Mouse (Mus musculus) small intestine, adult 2 months (tissue): ENCODE measurements around the gene Lrrc8b. TPM values are rescaled to one million over a fixed set of nuclear protein-coding genes. Genes with fewer than 3 reads are reported as not detected.

Experiments used
- H3K27ac ChIP-seq: fragments of 200-500 bp; 2 replicates; pipeline ENCODE4 v1.5.1; 2012; ENCODE audit warnings: low read depth, low read length, control low read depth, inconsistent platforms; ENCODE audit not compliant: insufficient read depth
- H3K27me3 ChIP-seq: fragments of 200-500 bp; 2 replicates; pipeline ENCODE4 v1.6.1; 2012; ENCODE audit warnings: mild to moderate bottlenecking, moderate library complexity, low read length, inconsistent platforms; ENCODE audit not compliant: control insufficient read depth, insufficient read depth
- H3K36me3 ChIP-seq: fragments of 200-500 bp; 2 replicates; pipeline ENCODE4 v1.6.1; 2012; ENCODE audit warnings: mild to moderate bottlenecking, low read length, control low read depth, inconsistent platforms; ENCODE audit not compliant: control insufficient read depth, insufficient read depth
- H3K4me1 ChIP-seq: fragments of 200-500 bp; 2 replicates; pipeline ENCODE4 v1.6.1; 2012; ENCODE audit warnings: low read length, inconsistent platforms, mixed read lengths; ENCODE audit not compliant: control insufficient read depth, insufficient read depth, insufficient read length
- H3K4me3 ChIP-seq: fragments of 200-500 bp; 2 replicates; pipeline ENCODE4 v1.5.1; 2012; ENCODE audit warnings: low read depth, mild to moderate bottlenecking, control low read depth, inconsistent platforms, low read length, moderate library complexity
- CTCF ChIP-seq: fragments of 200-500 bp; IDR thresholded peaks from 2 replicates; pipeline ENCODE4 v1.5.1; 2012; ENCODE audit warnings: low read depth, mild to moderate bottlenecking, control low read depth, inconsistent platforms, low read length, moderate library complexity, mixed read lengths; ENCODE audit not compliant: insufficient replicate concordance, insufficient read length; ENCODE audit errors: extremely low read depth
- POLR2A ChIP-seq: fragments of 200-500 bp; IDR thresholded peaks from 2 replicates; pipeline ENCODE4 v1.6.1; 2012; ENCODE audit warnings: low read depth, mild to moderate bottlenecking, control low read depth, inconsistent platforms, low read length, moderate library complexity
- WGBS: fragments of 180-500 bp; shearing (Covaris S2); methylation state at CpG from one replicate; pipeline ENCODE4 v1.1.7; 2018; 5-methylcytosine and 5-hydroxymethylcytosine counted together
- polyA plus RNA-seq: library from polyadenylated mRNA; depleted of rRNA; stranded (reverse); fragments of >200 nt; gene quantifications from 2 replicates; pipeline ENCODE4 v1.2.3, GENCODE M21; 2012; rRNA removed

Gene Lrrc8b
- polyA plus RNA-seq = 8.3 and 19.6 TPM in 2 replicates

DNA sequence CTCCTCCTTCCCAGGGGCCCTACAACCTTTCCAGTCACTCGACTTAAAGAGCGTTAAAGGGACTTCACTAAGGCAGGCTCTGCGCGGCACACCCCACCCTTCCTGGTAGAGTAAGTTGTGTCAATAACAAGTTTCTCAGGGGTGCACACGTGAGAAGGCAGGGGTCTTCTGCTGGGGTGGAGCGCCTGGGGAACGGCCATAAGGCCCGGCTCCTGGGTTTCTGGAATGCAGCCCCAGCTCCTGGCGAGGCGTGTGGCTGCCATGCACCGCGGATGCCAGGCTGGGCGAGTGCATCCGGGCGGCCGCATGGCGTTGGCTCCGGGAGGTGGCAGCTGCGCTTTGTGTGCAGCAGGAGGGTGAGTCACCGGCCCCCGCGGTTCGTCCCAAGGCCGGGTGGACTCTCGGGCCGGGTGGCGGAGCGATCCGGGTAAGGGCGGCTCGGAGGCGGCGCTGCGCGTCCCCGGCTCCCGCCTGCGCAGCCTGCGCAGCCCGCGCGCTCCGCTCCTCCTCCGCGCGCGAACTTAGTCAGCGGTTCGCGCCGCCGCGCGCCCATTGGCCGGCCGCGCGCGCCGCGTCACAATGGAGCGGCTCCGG lies at the start of gene Lrrc8b:
Gene Lrrc8b (plus strand): TSS at position 578 of the 594 bp plus-strand sequence.
- Histone ChIP-seq H3K36me3 (no peaks in the 10 kb centered on the region), H3K4me1 (peaks cover 7% of the 10 kb centered on the region; the same call in 1 of the 2 replicates), H3K4me3 (peak within 1 kb of the TSS; percentile 93), H3K27ac (peak within 1 kb of the TSS; percentile 54), H3K27me3 (no peaks in the 10 kb centered on the region)
- TF ChIP-seq CTCF (no peak), POLR2A (0 out of 2 replicates have a peak, but pooled peaks have one; percentile 11)
- under 1% methylated on average over 59 of the region's 63 CpGs for WGBS

DNA sequence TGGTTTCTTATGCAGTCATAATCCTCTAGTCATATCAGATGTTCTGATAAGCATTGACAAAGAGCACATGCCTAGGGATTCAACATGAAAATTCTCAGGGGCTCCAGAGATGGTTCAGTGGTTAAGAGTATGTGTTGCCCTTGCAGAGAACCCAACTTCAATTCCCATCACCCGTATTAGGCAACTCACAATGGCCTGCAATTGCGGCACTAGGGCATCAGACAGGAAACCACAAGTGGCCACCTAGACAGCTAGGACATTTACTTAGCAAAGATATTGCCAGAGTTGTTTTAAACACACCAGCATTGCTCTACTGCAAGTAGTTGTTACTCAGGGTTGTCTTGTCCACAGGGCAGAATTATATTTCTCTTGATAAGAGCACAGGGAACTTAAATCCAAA lies 34.1 kb upstream of the Lrrc8b start:
- no peak overlapping the region for H3K4me3 ChIP-seq
- TF ChIP-seq POLR2A (no peak), CTCF (no peak)
- H3K27me3 ChIP-seq = no peaks in the 10 kb centered on the region
- H3K4me1 ChIP-seq = no peaks in the 10 kb centered on the region
- H3K36me3 ChIP-seq = no peaks in the 10 kb centered on the region
- H3K27ac ChIP-seq = no peak overlapping the region
- 83% methylated on average over 2 of the region's 2 CpGs for WGBS

DNA sequence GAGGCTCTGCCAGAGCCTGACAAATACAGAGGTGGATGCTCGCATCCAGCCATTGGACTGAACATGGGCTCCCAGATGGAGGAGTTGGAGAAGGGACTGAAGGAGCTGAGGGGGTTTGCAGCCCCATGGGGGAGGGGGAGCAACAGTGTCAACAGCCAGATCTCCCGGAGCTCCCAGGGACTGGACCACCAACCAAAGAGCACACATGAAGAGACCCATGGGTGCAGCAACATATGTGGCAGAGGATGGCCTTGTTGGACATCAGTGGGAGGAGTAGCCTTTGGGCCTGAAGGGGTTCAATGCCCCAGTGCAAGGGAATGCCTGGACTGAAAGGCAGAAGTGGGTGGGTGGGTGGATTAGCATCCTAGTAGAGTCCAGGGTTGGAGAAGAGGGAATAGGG lies 25.2 kb upstream of the Lrrc8b start:
- WGBS = 83% methylated on average over 2 of the region's 2 CpGs
- no peak overlapping the region for H3K27ac ChIP-seq
- no peak for TF ChIP-seq POLR2A
- H3K36me3 ChIP-seq = no peaks in the 10 kb centered on the region
- H3K4me1 ChIP-seq = no peaks in the 10 kb centered on the region
- H3K4me3 ChIP-seq = no peak overlapping the region
- no peaks in the 10 kb centered on the region for H3K27me3 ChIP-seq

DNA sequence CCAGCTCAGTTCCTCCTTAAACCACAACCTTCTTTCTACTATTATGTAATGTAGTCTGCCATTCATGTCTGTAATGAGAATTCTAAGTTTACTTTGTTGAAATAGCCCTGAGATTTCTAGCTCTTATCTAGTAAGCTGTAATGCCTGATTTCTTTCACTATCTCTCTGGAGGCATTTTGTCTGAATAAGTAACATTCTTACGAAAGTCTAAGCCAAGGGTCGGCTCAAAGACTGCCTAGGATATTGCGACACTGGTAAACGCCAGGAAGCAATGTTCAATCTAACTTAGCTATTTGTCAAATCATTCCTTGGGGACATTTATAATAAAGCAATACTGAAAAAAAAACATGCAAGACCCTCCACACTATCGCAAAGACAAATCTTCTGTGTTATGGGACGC lies 21.8 kb upstream of the Lrrc8b start:
- no peak overlapping the region for H3K27ac ChIP-seq
- no peaks in the 10 kb centered on the region for H3K4me1 ChIP-seq
- H3K4me3 ChIP-seq = no peak overlapping the region
- H3K27me3 ChIP-seq = no peaks in the 10 kb centered on the region
- 79% methylated on average over 6 of the region's 6 CpGs for WGBS
- H3K36me3 ChIP-seq = no peaks in the 10 kb centered on the region
- TF ChIP-seq CTCF = no peak
- TF ChIP-seq POLR2A = no peak

DNA sequence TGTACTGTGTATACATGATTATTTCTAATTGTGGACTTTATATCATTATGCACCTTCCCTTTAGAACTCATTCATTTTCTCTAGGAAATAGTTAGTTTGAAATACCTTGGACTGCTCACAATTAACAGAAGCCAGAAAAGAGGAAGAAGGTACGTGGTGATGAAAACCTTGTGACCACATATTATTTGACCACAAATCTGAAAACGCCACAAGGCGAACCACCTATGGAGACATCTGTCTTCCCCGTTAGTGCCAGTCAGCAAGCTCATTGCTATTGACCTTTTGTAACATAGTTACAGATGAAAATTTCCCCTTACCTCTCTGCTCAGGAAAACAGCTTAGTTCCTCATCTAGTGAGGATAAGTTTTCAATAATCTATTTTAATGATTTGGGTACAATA lies 20.4 kb upstream of the Lrrc8b start:
- TF ChIP-seq CTCF = no peak
- no peak for TF ChIP-seq POLR2A
- no peaks in the 10 kb centered on the region for H3K4me1 ChIP-seq
- no peak overlapping the region for H3K4me3 ChIP-seq
- H3K27ac ChIP-seq = no peak overlapping the region
- no peaks in the 10 kb centered on the region for H3K27me3 ChIP-seq
- no peaks in the 10 kb centered on the region for H3K36me3 ChIP-seq
- WGBS = 85% methylated on average over 4 of the region's 4 CpGs

DNA sequence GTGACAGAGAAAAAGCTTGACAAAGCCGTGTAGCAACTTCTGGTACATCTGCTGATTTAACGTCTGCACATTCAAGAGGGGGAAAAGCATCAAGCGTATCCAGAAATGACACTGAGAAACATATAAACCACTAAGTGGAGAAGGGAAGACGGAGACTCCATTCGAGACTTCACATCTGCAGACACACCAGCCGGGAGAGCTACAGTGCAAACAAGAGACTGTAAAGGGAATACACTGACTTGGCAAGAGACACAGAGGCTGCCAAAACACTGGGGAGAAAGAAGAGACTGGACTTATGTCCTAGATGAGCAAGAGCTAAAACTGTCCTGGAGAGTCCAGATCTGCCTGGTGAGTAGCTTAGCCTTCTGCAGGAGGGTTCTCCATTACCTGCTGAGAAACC lies 16.6 kb upstream of the Lrrc8b start:
- Histone ChIP-seq H3K27ac (no peak overlapping the region), H3K27me3 (no peaks in the 10 kb centered on the region), H3K4me3 (no peak overlapping the region), H3K4me1 (no peaks in the 10 kb centered on the region), H3K36me3 (no peaks in the 10 kb centered on the region)
- TF ChIP-seq CTCF (no peak), POLR2A (no peak)
- WGBS = 78% methylated on average over 6 of the region's 6 CpGs

DNA sequence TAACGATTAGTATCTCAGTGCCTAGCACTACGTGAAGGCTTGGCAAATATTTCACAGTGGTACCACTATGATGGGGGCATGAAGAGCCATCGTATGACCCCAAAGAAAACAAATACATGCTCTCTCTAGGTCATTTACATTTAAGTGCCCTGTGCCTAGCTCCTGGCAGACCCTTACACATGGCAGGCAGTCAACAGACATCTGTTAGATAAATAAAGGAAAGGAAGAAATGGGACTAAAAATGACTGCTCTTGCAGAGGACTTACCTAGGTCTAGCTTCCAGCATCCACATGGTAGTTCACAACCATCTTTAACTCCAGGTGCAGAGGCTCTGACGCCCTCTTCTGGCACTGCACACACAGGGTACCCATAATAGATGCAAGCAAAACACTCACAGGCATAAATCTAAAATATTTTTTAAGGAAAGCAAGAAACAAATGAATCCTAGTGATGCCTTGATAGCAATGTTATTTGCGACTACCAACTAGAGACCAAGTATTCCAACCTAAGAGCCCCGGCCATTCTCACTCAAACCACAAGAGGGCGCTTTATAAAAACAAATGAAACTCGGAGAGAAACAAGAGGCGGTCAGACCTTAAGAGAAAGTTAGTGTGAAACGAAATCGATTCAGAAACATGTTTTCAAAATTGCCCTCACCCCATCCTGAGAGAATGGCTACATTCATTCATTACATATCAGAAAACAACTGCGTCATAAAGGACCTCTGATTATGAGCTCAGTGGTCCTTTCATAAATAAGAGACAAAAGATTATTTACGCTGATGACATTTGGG lies 15.7 kb upstream of the Lrrc8b start:
- H3K36me3 ChIP-seq = no peaks in the 10 kb centered on the region
- no peaks in the 10 kb centered on the region for H3K4me1 ChIP-seq
- H3K27ac ChIP-seq = no peak overlapping the region
- no peaks in the 10 kb centered on the region for H3K27me3 ChIP-seq
- no peak for TF ChIP-seq POLR2A
- peak; percentile 28; the same call in 1 of the 2 replicates for TF ChIP-seq CTCF
- WGBS = 29% methylated on average over 13 of the region's 13 CpGs
- peak overlapping the region; percentile 18; the same call in 1 of the 2 replicates for H3K4me3 ChIP-seq
